8 mouse cellular contexts compared by ENCODE assay signal in the genomic region with DNA sequence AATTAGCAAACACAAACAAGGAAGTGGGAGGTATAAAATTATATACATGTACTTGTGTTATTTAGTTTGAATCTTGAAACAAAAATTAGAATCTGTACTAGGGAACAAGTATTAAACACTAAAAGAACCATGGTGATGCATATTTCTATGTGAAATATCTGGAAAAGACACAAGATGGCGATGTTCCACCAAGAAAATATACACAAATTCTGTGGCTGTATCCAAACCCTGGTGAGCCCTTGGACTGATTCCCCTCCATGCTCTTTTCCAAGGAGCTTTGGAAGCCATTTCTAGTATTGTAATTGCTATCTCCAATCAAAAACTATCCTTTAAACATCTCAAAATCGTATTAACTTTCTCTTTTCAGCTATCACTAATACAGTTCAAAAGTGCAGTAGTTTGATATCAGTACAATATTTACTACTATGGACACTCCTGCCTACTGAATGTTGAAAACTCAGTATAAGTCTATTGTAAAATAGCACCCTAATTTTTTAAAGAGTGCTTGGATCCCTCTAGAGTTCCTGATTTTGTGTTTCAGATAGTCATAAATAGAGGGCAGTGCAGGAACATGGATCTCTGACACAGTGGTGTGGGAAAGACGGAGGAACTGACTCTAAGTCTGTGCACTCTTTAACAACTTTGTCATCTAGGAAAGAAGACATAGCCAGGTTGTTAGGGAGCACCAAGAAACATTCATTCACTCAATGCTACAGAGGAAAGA. TPM values are rescaled to one million over a fixed set of nuclear protein-coding genes. Genes with fewer than 3 reads are reported as not detected.
DNase-seq lines count a peak whose midpoint lies in the region; ATAC-seq and TF ChIP-seq lines count a peak whose summit lies in the region.

No protein-coding gene starts in this region.

- no peak overlapping the region for H3K9ac ChIP-seq in liver, adult 2 months (ENCODE audit: low read depth, low read length)
- H3K9ac ChIP-seq in forebrain, embryonic 15.5 days (replicated peaks), result no peak overlapping the region
- no peak overlapping the region for H3K9ac ChIP-seq in neural tube, embryonic 12.5 days

- H3K27me3 ChIP-seq in liver, adult 2 months (ENCODE audit: control insufficient read depth, insufficient read depth, low read length), result no peaks in the 10 kb centered on the region
- H3K27me3 ChIP-seq in forebrain, embryonic 15.5 days, result no peaks in the 10 kb centered on the region
- no peaks in the 10 kb centered on the region for H3K27me3 ChIP-seq in neural tube, embryonic 12.5 days (replicated peaks)
- no peaks in the 10 kb centered on the region for H3K27me3 ChIP-seq in thymus, adult 2 months (ENCODE audit: control insufficient read depth, insufficient read depth, low read length)

- TF ChIP-seq CTCF in liver, adult 2 months (IDR thresholded peaks at IDR 0.05; ENCODE audit: low read depth, low read length), result peak; percentile 59
- TF ChIP-seq CTCF in left cerebral cortex, adult 2 months (IDR thresholded peaks at IDR 0.05), result peak; percentile 67
- TF ChIP-seq CTCF in thymus, adult 2 months (IDR thresholded peaks at IDR 0.05; ENCODE audit: borderline replicate concordance, control insufficient read depth, extremely low read depth, insufficient read depth, low read length, poor library complexity), result no peak

- no peak overlapping the region for H3K4me3 ChIP-seq in liver, adult 2 months (ENCODE audit: insufficient read depth, low read depth, low read length)
- no peak overlapping the region for H3K4me3 ChIP-seq in forebrain, embryonic 15.5 days
- no peak overlapping the region for H3K4me3 ChIP-seq in left cerebral cortex, adult 2 months
- H3K4me3 ChIP-seq in neural tube, embryonic 12.5 days, result no peak overlapping the region
- no peak overlapping the region for H3K4me3 ChIP-seq in thymus, adult 2 months (ENCODE audit: control insufficient read depth, insufficient read depth, low read length)

- peak; percentile 79 for ATAC-seq in forebrain, embryonic 15.5 days (replicated peaks)
- 0 out of 2 replicates have a peak, but pooled peaks have one; percentile 56 for ATAC-seq in neural tube, embryonic 12.5 days (ENCODE audit: low FRiP score, low read depth)

- no peaks in the 10 kb centered on the region for H3K79me2 ChIP-seq in liver, adult 2 months (ENCODE audit: control insufficient read depth, insufficient read depth, low read length)

- intact Hi-C loops in left cerebral cortex, adult 2 months (cut with DNase I), result loop anchor here (1.0 to 5.0 kb wide), 2 partner anchors 347 to 423 kb away; no protein-coding TSS in a partner anchor

- no peak for TF ChIP-seq POLR2A in liver, adult 2 months (IDR thresholded peaks at IDR 0.05; ENCODE audit: extremely low read depth, insufficient read depth, low read length)
- TF ChIP-seq POLR2A in thymus, adult 2 months (IDR thresholded peaks at IDR 0.05; ENCODE audit: control insufficient read depth, extremely low read depth, insufficient read depth, low read length, poor library complexity), result no peak

- H3K27ac ChIP-seq in liver, adult 2 months (replicated peaks; ENCODE audit: insufficient read depth, low read depth, low read length), result no peak overlapping the region
- H3K27ac ChIP-seq in forebrain, embryonic 15.5 days (replicated peaks), result no peak overlapping the region
- no peak overlapping the region for H3K27ac ChIP-seq in left cerebral cortex, adult 2 months
- H3K27ac ChIP-seq in neural tube, embryonic 12.5 days, result no peak overlapping the region
- H3K27ac ChIP-seq in thymus, adult 2 months (ENCODE audit: control insufficient read depth, insufficient read depth, low read length), result no peak overlapping the region

- peaks cover 2% of the 10 kb centered on the region; the same call in 1 of the 2 replicates for H3K4me1 ChIP-seq in liver, adult 2 months (ENCODE audit: control insufficient read depth, insufficient read depth, low read length)
- no peaks in the 10 kb centered on the region; the same call in 1 of the 2 replicates for H3K4me1 ChIP-seq in forebrain, embryonic 15.5 days
- H3K4me1 ChIP-seq in neural tube, embryonic 12.5 days, result no peaks in the 10 kb centered on the region
- no peaks in the 10 kb centered on the region for H3K4me1 ChIP-seq in thymus, adult 2 months (replicated peaks; ENCODE audit: control insufficient read depth, insufficient read depth, low read length)

- WGBS in liver, adult 2 months, result 18% methylated on average over 3 of the region's 3 CpGs
- WGBS in forebrain, embryonic 15.5 days, result 46% methylated on average over 3 of the region's 3 CpGs
- 51% methylated on average over 3 of the region's 3 CpGs for WGBS in neural tube, embryonic 12.5 days
- 49% methylated on average over 3 of the region's 3 CpGs for WGBS in thymus, adult 2 months

- DNase-seq in adrenal gland, postnatal 14 days, result peak; percentile 37
- no peak for DNase-seq in adrenal gland, adult 18-20 months (ENCODE audit: low spot score in 2 of 2)
- DNase-seq in liver, adult 2 months (ENCODE audit: extremely low read depth, low read depth, low spot score), result peak; percentile 41
- no peak for DNase-seq in liver
- no peak for DNase-seq in left cerebral cortex, adult 2 months (ENCODE audit: extremely low spot score in 1 of 2, low spot score in 2 of 2)
- DNase-seq in thymus, adult 2 months, result no peak

- H3K9me3 ChIP-seq in forebrain, embryonic 15.5 days, result no peaks in the 10 kb centered on the region
- no peaks in the 10 kb centered on the region for H3K9me3 ChIP-seq in neural tube, embryonic 12.5 days

- no peak overlapping the region for H3K4me2 ChIP-seq in forebrain, embryonic 15.5 days (replicated peaks)
- H3K4me2 ChIP-seq in neural tube, embryonic 12.5 days (replicated peaks), result no peak overlapping the region

- no peaks in the 10 kb centered on the region for H3K36me3 ChIP-seq in liver, adult 2 months (ENCODE audit: control insufficient read depth, insufficient read depth, low read length)
- no peaks in the 10 kb centered on the region for H3K36me3 ChIP-seq in forebrain, embryonic 15.5 days
- H3K36me3 ChIP-seq in neural tube, embryonic 12.5 days, result no peaks in the 10 kb centered on the region
- no peaks in the 10 kb centered on the region for H3K36me3 ChIP-seq in thymus, adult 2 months (ENCODE audit: control insufficient read depth, insufficient read depth, low read length)

RNA-seq across cellular contexts. Expression of a gene that starts 16.8 kb away (rescaled TPM):
- total RNA-seq in adrenal gland, postnatal 14 days (2021), result 6.9 and 8.1 TPM in 2 replicates
- total RNA-seq in adrenal gland, adult 18-20 months (2021), result 10 to 100 TPM in 1 of 2 experiments, 1 to 10 TPM in 1; 6.0 to 12.6 TPM
- 17.1 and 19.9 TPM in 2 replicates for total RNA-seq in liver, adult 2 months (2014; rRNA removed)
- polyA plus RNA-seq in liver, adult 2 months (2012; rRNA removed), result 5.6 and 7.4 TPM in 2 replicates
- polyA plus RNA-seq in forebrain, embryonic 15.5 days (2015; fragmentation: Nextera tagmentation; extraction: Ambion mirVana), result 25.3 and 37.7 TPM in 2 replicates
- 10 to 100 TPM in 1 of 2 experiments, 1 to 10 TPM in 1; 7.9 to 12.4 TPM for total RNA-seq in left cerebral cortex, adult 2 months (2021)
- polyA plus RNA-seq in neural tube, embryonic 12.5 days (2016; fragmentation: Nextera tagmentation; extraction: Ambion mirVana), result 33.2 and 39.1 TPM in 2 replicates
- 10.0 and 16.4 TPM in 2 replicates for polyA plus RNA-seq in thymus, adult 2 months (2012; rRNA removed)

Comparison
In these comparisons a context has a peak if more than half of its experiments do, and no peak if none do; other contexts are left out.
1. DNase-seq: peak in adrenal gland, postnatal 14 days (single experiment) and liver, adult 2 months (single experiment); none in adrenal gland, adult 18-20 months (0 of 2), liver (single experiment), left cerebral cortex, adult 2 months (0 of 2) and thymus, adult 2 months (single experiment).